Mouse (Mus musculus): ENCODE results near the gene Lcp2. TPM values are rescaled to one million over a fixed set of nuclear protein-coding genes. Genes with fewer than 3 reads are reported as not detected.

The Lcp2 gene
- polyA plus RNA-seq, 1 experiment from 2014 or later, result 2.2 TPM

DNA sequence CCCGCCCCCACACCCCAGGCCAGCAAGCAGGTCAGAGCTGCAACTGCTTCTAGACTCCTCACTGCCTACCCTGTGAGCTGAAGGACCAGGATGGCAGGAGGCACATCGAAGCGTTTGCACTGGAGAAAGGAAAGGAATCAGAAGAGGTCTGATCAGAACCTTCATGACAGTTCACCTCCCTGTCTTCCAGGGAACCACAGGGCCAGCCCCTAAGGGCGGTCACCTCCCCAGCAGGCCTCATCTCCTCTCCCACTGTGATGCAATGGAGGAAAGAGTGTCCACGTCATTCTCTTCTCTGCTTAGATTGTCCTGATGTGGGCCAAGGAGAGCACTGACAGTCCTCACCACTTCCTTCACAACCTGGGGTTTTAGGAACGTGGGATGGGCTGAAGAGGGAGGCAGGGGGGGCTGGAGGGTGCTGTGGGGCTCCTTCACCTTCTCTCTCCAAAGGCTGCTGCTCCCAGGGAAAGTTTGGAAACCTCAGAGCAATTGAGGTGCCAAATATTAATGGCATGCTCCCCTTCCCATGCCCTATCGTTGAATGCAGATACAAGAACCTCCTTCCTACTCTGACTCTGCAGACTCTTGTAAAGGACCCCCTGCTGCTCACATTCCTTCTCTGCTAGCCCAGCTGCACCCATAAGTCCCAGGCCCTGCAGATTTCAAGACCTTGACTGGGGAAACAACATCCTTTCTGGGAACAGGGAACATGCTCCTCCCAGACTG is 36.4 kb upstream of the Lcp2 start:
- Histone ChIP-seq H3K9me3 (replicated peaks; ENCODE audit: control insufficient read depth, low read length) (no peaks in the 10 kb centered on the region), H3K27me3 (replicated peaks; ENCODE audit: control insufficient read depth, insufficient read depth, low read length) (no peaks in the 10 kb centered on the region), H3K27ac (ENCODE audit: low read depth, low read length) (no peak overlapping the region), H3K4me1 (ENCODE audit: control insufficient read depth, insufficient read depth, low read length) (no peaks in the 10 kb centered on the region), H3K4me2 (ENCODE audit: low read length) (no peak overlapping the region), H3K9ac (ENCODE audit: low read length) (no peak overlapping the region), H3K36me3 (ENCODE audit: control insufficient read depth, insufficient read depth, low read length) (no peaks in the 10 kb centered on the region), H3K4me3 (ENCODE audit: low read depth, low read length) (no peak overlapping the region)
- DNase-seq (ENCODE audit: low spot score) (no peak), ATAC-seq (no peak)
- WGBS, result 72% methylated on average over 7 of the region's 7 CpGs

DNA sequence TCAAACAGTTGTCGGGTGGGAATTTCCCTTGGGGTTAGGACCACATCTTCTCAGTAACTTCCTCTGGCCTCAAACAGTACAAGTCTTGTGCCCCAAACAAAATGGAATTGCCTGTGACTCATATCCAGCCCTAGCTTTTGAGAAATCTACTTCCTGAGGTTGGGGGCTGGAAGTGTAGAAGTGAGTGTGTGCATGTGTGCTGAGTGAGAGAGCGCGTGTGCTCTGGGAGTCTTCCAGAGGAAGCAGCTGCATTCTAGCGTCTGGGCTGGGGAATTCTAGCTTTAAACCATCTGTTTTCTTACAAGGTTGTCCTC is 35.9 kb upstream of the Lcp2 start:
- Histone ChIP-seq H3K36me3 (ENCODE audit: control insufficient read depth, insufficient read depth, low read length) (no peaks in the 10 kb centered on the region), H3K4me2 (ENCODE audit: low read length) (no peak overlapping the region), H3K9me3 (replicated peaks; ENCODE audit: control insufficient read depth, low read length) (no peaks in the 10 kb centered on the region), H3K4me3 (ENCODE audit: low read depth, low read length) (no peak overlapping the region), H3K9ac (ENCODE audit: low read length) (no peak overlapping the region), H3K27ac (ENCODE audit: low read depth, low read length) (no peak overlapping the region), H3K4me1 (ENCODE audit: control insufficient read depth, insufficient read depth, low read length) (no peaks in the 10 kb centered on the region), H3K27me3 (replicated peaks; ENCODE audit: control insufficient read depth, insufficient read depth, low read length) (no peaks in the 10 kb centered on the region)
- WGBS, result 83% methylated on average over 4 of the region's 4 CpGs
- ATAC-seq (no peak), DNase-seq (ENCODE audit: low spot score) (no peak)

DNA sequence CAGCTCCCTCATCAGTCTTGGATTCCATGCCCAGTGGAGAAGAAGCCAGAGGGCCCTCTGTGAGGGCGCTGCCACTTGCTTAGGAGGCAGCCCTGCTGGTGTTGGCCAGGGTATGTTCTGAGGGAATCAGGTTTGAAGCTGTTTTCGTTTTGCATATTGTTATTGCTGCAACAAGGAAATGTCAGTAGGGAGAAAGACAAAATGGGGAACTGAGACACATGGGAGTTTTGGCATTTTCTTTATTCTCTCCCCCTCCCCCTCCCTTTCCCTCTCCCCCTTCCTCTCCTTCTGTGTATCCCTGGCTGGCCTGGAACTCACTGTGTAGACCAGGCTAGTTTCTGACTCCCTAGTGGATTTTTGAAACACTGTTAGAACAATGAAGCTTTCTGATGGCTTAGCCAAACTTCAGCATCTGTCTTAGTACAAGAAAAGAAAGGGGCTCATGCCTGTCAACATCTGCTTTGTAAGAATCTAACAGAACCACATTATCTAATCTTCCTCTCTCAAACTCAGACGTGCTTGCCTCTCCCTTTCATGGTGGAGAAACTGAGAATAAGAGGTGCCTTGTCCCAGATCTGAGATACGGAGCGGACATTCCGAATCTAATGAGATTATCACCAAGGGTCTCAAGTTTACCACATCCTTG is 34.6 kb upstream of the Lcp2 start:
- Histone ChIP-seq H3K9ac (ENCODE audit: low read length) (no peak overlapping the region), H3K36me3 (ENCODE audit: control insufficient read depth, insufficient read depth, low read length) (no peaks in the 10 kb centered on the region), H3K4me1 (ENCODE audit: control insufficient read depth, insufficient read depth, low read length) (no peaks in the 10 kb centered on the region), H3K27ac (ENCODE audit: low read depth, low read length) (no peak overlapping the region), H3K4me3 (ENCODE audit: low read depth, low read length) (no peak overlapping the region), H3K27me3 (replicated peaks; ENCODE audit: control insufficient read depth, insufficient read depth, low read length) (no peaks in the 10 kb centered on the region), H3K4me2 (ENCODE audit: low read length) (no peak overlapping the region), H3K9me3 (replicated peaks; ENCODE audit: control insufficient read depth, low read length) (no peaks in the 10 kb centered on the region)
- no peak for DNase-seq (ENCODE audit: low spot score)
- no peak for ATAC-seq
- WGBS, result 73% methylated on average over 6 of the region's 6 CpGs

- 100% methylated on average over 1 of the region's 1 CpGs for WGBS
- H3K9me3 ChIP-seq (replicated peaks; ENCODE audit: control insufficient read depth, low read length), result no peaks in the 10 kb centered on the region
Measured at GRCm38 (mm10) chr11:34025091-34025490, 21.6 kb upstream of the Lcp2 start.

GRCm38 (mm10) chr11:34029658-34030057 is 17.1 kb upstream of the Lcp2 start:
- ATAC-seq (no peak), DNase-seq (ENCODE audit: low spot score) (no peak)
- H3K27ac ChIP-seq (ENCODE audit: low read depth, low read length), result no peak overlapping the region
- H3K4me3 ChIP-seq (ENCODE audit: low read depth, low read length), result no peak overlapping the region
- no peaks in the 10 kb centered on the region for H3K9me3 ChIP-seq (replicated peaks; ENCODE audit: control insufficient read depth, low read length)
- H3K9ac ChIP-seq (ENCODE audit: low read length), result no peak overlapping the region
- H3K4me2 ChIP-seq (ENCODE audit: low read length), result no peak overlapping the region
- no peaks in the 10 kb centered on the region for H3K4me1 ChIP-seq (ENCODE audit: control insufficient read depth, insufficient read depth, low read length)
- H3K36me3 ChIP-seq (ENCODE audit: control insufficient read depth, insufficient read depth, low read length), result no peaks in the 10 kb centered on the region
- WGBS, result 37% methylated on average over 5 of the region's 5 CpGs
- no peaks in the 10 kb centered on the region for H3K27me3 ChIP-seq (replicated peaks; ENCODE audit: control insufficient read depth, insufficient read depth, low read length)

More at GRCm38 (mm10) chr11:34025091-34025490, 21.6 kb upstream of the Lcp2 start:
- no peak for DNase-seq (ENCODE audit: low spot score)
- no peak overlapping the region for H3K27ac ChIP-seq (ENCODE audit: low read depth, low read length)
- H3K4me1 ChIP-seq (ENCODE audit: control insufficient read depth, insufficient read depth, low read length), result no peaks in the 10 kb centered on the region
- no peaks in the 10 kb centered on the region for H3K36me3 ChIP-seq (ENCODE audit: control insufficient read depth, insufficient read depth, low read length)
- no peak overlapping the region for H3K9ac ChIP-seq (ENCODE audit: low read length)
- no peak overlapping the region for H3K4me2 ChIP-seq (ENCODE audit: low read length)
- H3K4me3 ChIP-seq (ENCODE audit: low read depth, low read length), result no peak overlapping the region
- H3K27me3 ChIP-seq (replicated peaks; ENCODE audit: control insufficient read depth, insufficient read depth, low read length), result no peaks in the 10 kb centered on the region
- ATAC-seq, result no peak

GRCm38 (mm10) chr11:34031015-34031805 is 15.5 kb upstream of the Lcp2 start:
- Histone ChIP-seq H3K27me3 (replicated peaks; ENCODE audit: control insufficient read depth, insufficient read depth, low read length) (no peaks in the 10 kb centered on the region), H3K36me3 (ENCODE audit: control insufficient read depth, insufficient read depth, low read length) (no peaks in the 10 kb centered on the region), H3K27ac (ENCODE audit: low read depth, low read length) (no peak overlapping the region), H3K9me3 (replicated peaks; ENCODE audit: control insufficient read depth, low read length) (no peaks in the 10 kb centered on the region), H3K4me3 (ENCODE audit: low read depth, low read length) (no peak overlapping the region), H3K4me1 (ENCODE audit: control insufficient read depth, insufficient read depth, low read length) (no peaks in the 10 kb centered on the region), H3K9ac (ENCODE audit: low read length) (no peak overlapping the region), H3K4me2 (ENCODE audit: low read length) (no peak overlapping the region)
- ATAC-seq, result no peak
- DNase-seq (ENCODE audit: low spot score), result no peak
- WGBS, result 77% methylated on average over 8 of the region's 8 CpGs

- 91% methylated on average over 5 of the region's 5 CpGs for WGBS
Measured at GRCm38 (mm10) chr11:34034008-34034505, 12.7 kb upstream of the Lcp2 start.

DNA sequence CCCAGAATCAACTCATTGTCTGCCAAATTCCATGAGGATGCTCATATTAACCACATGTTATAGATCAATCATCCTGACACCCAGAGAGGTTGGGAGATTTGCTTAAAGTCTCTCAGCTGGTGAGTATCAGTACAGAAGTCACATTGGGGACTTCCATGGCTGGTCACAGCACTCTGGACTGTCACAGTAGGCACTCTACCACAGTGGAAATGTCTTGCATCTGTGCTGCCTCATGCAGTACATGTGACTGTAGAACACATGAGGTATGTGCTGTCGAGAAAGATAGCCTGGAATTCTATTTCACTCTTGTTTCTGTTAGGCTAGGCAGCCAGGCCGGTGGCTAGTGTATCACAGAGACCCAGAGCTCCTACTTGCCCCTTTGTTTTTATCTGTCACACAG is 11.9 kb upstream of the Lcp2 start:
- Histone ChIP-seq H3K9me3 (replicated peaks; ENCODE audit: control insufficient read depth, low read length) (no peaks in the 10 kb centered on the region), H3K36me3 (ENCODE audit: control insufficient read depth, insufficient read depth, low read length) (no peaks in the 10 kb centered on the region), H3K27me3 (replicated peaks; ENCODE audit: control insufficient read depth, insufficient read depth, low read length) (no peaks in the 10 kb centered on the region), H3K4me2 (ENCODE audit: low read length) (no peak overlapping the region), H3K9ac (ENCODE audit: low read length) (no peak overlapping the region), H3K4me1 (ENCODE audit: control insufficient read depth, insufficient read depth, low read length) (no peaks in the 10 kb centered on the region), H3K4me3 (ENCODE audit: low read depth, low read length) (no peak overlapping the region), H3K27ac (ENCODE audit: low read depth, low read length) (no peak overlapping the region)
- 74% methylated on average over 2 of the region's 2 CpGs for WGBS
- ATAC-seq (no peak), DNase-seq (ENCODE audit: low spot score) (no peak)

More at GRCm38 (mm10) chr11:34034008-34034505, 12.7 kb upstream of the Lcp2 start:
- ATAC-seq (no peak), DNase-seq (ENCODE audit: low spot score) (no peak)
- Histone ChIP-seq H3K27ac (ENCODE audit: low read depth, low read length) (no peak overlapping the region), H3K4me2 (ENCODE audit: low read length) (no peak overlapping the region), H3K9ac (ENCODE audit: low read length) (no peak overlapping the region), H3K36me3 (ENCODE audit: control insufficient read depth, insufficient read depth, low read length) (no peaks in the 10 kb centered on the region), H3K27me3 (replicated peaks; ENCODE audit: control insufficient read depth, insufficient read depth, low read length) (no peaks in the 10 kb centered on the region), H3K4me1 (ENCODE audit: control insufficient read depth, insufficient read depth, low read length) (no peaks in the 10 kb centered on the region), H3K4me3 (ENCODE audit: low read depth, low read length) (no peak overlapping the region), H3K9me3 (replicated peaks; ENCODE audit: control insufficient read depth, low read length) (no peaks in the 10 kb centered on the region)
